Mouse (Mus musculus) adrenal gland (tissue): ENCODE measurements around the gene Cda.

Source experiments
- intact Hi-C: fragments of 180-260 bp; cut with DNase I; formaldehyde crosslinking; loops from one replicate; pipeline ENCODE4 v1.15.1; 2025
- microRNA-seq, 2 experiments: library from miRNA; unstranded; fragments of <30 nt; microRNA quantifications; one replicate each; pipeline ENCODE4; 2019

The Cda gene

GRCm38 (mm10) chr4:138311595-138311994 lies 56.2 kb downstream of the Cda start:
- intact Hi-C loops = no loop called here

- intact Hi-C loops = no loop called here
Measured at GRCm38 (mm10) chr4:138310311-138310910, 57.4 kb downstream of the Cda start.

DNA sequence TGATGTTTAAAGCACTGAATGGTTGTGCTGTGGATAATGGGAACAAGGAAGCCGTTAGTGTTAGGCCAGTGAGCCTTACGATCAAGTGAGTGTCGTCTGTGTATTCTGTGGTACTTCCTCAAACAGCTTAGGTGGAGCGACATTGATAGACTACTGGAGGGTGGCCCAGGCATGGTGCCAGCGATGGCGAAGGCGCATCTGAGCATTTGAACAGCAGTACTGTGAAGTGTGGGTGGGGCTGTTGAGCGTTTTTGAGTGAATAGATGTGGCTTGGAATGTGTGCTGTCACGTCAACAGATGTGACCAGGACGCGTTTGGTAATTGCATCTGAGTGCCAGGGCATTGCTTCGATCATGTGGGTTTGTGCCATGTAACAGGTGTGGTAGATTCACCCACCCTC lies 60.1 kb downstream of the Cda start:
- intact Hi-C loops = no loop called here

DNA sequence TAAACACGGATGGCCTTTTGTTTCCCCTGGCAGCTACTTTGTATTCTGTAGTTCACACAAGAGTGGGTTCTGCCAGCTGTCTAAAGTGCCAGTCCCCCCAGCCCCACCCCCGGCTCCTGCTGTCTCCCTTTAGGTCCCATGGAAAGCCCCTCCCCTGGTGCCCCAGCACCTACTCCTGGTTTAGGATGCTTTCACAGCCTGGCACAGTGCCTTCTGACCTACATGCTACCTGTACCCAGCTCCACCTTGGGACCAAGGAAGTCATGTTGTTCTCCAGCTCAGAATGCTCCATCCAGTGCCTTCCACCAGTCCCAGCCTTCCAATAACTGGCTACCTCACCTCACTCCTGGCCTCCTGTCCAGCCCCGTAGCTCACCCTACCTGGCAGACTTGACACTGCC lies 60.8 kb downstream of the Cda start:
- intact Hi-C loops = no loop called here

- intact Hi-C loops = no loop called here
Measured at GRCm38 (mm10) chr4:138304340-138305104, 63.3 kb downstream of the Cda start, which contains the start of gene Ddost. TSS of gene Ddost (plus strand) at chr4:138304730.

DNA sequence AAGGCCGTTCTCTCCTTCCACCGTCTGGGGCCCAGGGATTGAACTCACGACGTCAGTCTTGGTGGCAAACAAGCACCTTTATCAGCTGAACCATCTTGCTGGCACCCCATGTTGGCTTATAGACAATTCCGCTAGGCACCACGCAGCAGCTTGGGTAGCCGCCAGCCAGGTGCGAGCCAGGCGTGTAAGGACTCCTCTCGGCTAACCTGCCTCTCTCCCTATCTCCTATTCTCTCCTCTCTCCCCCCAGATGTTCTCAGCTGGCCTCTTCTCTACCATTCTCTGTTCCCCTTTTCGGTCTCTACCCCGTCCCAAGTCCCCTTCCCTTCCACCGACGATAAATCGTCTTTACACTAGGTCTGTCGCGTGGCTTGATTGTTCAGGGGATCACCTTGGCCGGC lies 64.0 kb downstream of the Cda start:
- intact Hi-C loops = no loop called here

- intact Hi-C loops = no loop called here
Measured at GRCm38 (mm10) chr4:138303011-138303410, 64.8 kb downstream of the Cda start.

- intact Hi-C loops = no loop called here
Measured at GRCm38 (mm10) chr4:138301271-138301780, 66.5 kb downstream of the Cda start.

DNA sequence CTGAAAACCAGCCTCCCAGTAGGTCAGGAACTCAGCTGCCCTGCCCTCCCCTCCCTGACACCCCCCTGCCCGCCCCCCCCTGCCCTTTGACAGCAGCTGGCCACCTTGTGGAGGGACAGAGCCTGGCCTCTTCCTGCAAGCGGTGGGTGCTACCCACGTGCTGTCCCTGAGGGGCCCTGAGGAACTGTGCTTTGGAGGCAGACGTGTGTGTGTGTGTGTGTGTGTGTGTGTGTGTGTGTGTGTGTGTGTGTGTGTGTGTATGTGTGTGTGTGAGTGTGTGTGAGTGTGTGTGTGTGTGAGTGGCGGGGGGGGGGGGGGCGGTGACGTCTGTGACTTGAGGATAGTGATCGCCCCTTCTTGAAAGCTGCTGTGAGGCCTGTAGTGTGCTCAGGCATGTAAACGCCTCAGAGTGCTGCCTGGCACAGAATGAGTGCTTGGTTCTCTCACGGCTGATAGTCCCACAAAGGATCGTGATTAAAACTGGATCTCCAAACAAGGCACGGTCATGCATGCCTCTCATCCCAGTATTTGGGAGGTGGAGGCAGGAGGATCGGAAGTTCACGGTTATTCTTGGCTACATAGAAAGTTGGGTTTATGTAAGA lies 73.7 kb downstream of the Cda start:
- intact Hi-C loops = no loop called here

DNA sequence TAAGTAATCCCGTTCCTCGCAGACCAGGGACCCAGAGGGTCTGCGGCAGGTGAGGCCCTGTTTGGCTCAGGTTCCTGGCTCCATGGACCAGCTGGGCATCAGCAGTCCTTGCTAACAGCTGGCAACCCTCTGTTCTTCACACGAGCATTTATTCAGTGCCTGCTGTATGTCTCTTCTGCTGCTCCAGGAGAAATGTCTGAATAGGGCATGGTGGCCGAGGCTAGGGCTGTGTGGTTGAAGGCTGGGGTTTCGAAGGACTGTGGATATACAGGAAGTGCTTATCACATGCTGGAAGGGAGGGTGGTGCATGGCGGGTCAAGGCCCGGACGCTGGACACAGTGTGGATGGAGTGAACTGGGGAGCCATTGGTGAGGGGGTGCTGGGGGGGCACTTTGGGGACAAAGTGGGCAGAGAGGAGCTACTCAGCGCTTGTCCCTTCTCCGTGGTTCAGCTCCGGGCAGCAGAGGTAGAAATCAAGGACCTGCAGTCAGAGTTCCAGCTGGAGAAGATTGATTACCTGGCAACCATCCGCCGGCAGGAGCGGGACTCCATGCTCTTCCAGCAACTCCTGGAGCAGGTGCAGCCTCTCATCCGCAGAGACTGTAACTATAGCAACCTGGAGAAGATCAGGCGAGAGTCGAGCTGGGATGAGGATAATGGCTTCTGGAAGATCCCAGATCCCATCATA lies 74.4 kb downstream of the Cda start:
- intact Hi-C loops = no loop called here

- intact Hi-C loops = no loop called here
Measured at GRCm38 (mm10) chr4:138292028-138292427, 75.8 kb downstream of the Cda start.

- intact Hi-C loops = no loop called here
Measured at GRCm38 (mm10) chr4:138288691-138289090, 79.1 kb downstream of the Cda start.

Small RNAs within 50 kb of the gene (microRNA-seq; reads per million reads assigned to microRNA genes)
- 0 reads per million in 2 experiments for gene Gm27646
- 2.2 to 4.3 reads per million in 2 experiments for gene Mir7019
